8 mouse cellular contexts compared by ENCODE assay signal in genomic region chr4:152272449-152273049, GRCm38 (mm10). TPM values are rescaled to one million over a fixed set of nuclear protein-coding genes. Genes with fewer than 3 reads are reported as not detected.
DNase-seq lines count a peak whose midpoint lies in the region; ATAC-seq lines count a peak whose summit lies in the region.

No protein-coding gene starts in this region.

- intact Hi-C loops in heart, postnatal 10 days (cut with DNase I): no loop called here

- H3K9me3 ChIP-seq in embryonic facial prominence, embryonic 10.5 days: no peaks in the 10 kb centered on the region
- H3K9me3 ChIP-seq in limb, embryonic 10.5 days (replicated peaks): no peaks in the 10 kb centered on the region
- no peaks in the 10 kb centered on the region for H3K9me3 ChIP-seq in midbrain, embryonic 16.5 days (replicated peaks; ENCODE audit: control insufficient read depth, low read length, poor library complexity, severe bottlenecking)

- 0 out of 2 replicates have a peak overlapping the region, but pooled peaks have one; percentile 12 for H3K9ac ChIP-seq in midbrain, embryonic 16.5 days (ENCODE audit: low read depth, low read length)

- 24% methylated on average over 9 of the region's 9 CpGs for WGBS in embryonic facial prominence, embryonic 10.5 days
- 30% methylated on average over 9 of the region's 9 CpGs for WGBS in limb, embryonic 10.5 days
- WGBS in midbrain, embryonic 16.5 days: 30% methylated on average over 9 of the region's 9 CpGs

- peak overlapping the region; percentile 5; the same call in 1 of the 2 replicates for H3K4me3 ChIP-seq in embryonic facial prominence, embryonic 10.5 days
- 0 out of 2 replicates have a peak overlapping the region, but pooled peaks have one; percentile 71 for H3K4me3 ChIP-seq in limb, embryonic 10.5 days
- H3K4me3 ChIP-seq in midbrain, embryonic 16.5 days (ENCODE audit: low read depth, low read length): no peak overlapping the region

- peaks cover 72% of the 10 kb centered on the region for H3K4me1 ChIP-seq in embryonic facial prominence, embryonic 10.5 days
- peaks cover 55% of the 10 kb centered on the region for H3K4me1 ChIP-seq in limb, embryonic 10.5 days
- H3K4me1 ChIP-seq in midbrain, embryonic 16.5 days (ENCODE audit: control insufficient read depth, insufficient read depth, low read length): peaks cover 11% of the 10 kb centered on the region; the same call in 1 of the 2 replicates

- ATAC-seq in midbrain, embryonic 16.5 days: no peak

- no peaks in the 10 kb centered on the region; the same call in 1 of the 2 replicates for H3K36me3 ChIP-seq in embryonic facial prominence, embryonic 10.5 days (replicated peaks)
- no peaks in the 10 kb centered on the region for H3K36me3 ChIP-seq in limb, embryonic 10.5 days
- H3K36me3 ChIP-seq in midbrain, embryonic 16.5 days (ENCODE audit: control insufficient read depth, insufficient read depth, low read length): peaks cover 9% of the 10 kb centered on the region; the same call in 1 of the 2 replicates

- H3K27ac ChIP-seq in embryonic facial prominence, embryonic 10.5 days (replicated peaks): 0 out of 2 replicates have a peak overlapping the region, but pooled peaks have one; percentile 14
- peak overlapping the region; percentile 82; the same call in 1 of the 2 replicates for H3K27ac ChIP-seq in limb, embryonic 10.5 days
- H3K27ac ChIP-seq in midbrain, embryonic 16.5 days (ENCODE audit: low read length): 0 out of 2 replicates have a peak overlapping the region, but pooled peaks have one; percentile 5

- peaks cover 70% of the 10 kb centered on the region for H3K27me3 ChIP-seq in embryonic facial prominence, embryonic 10.5 days (replicated peaks; ENCODE audit: low read depth, poor library complexity, severe bottlenecking)
- peaks cover 64% of the 10 kb centered on the region for H3K27me3 ChIP-seq in limb, embryonic 10.5 days (ENCODE audit: low read depth, poor library complexity, severe bottlenecking)
- H3K27me3 ChIP-seq in midbrain, embryonic 16.5 days (ENCODE audit: control insufficient read depth, insufficient read depth, low read depth, low read length): peaks cover 12% of the 10 kb centered on the region

- DNase-seq in embryo, embryonic 10 days (ENCODE audit: low spot score): peak; percentile 58
- DNase-seq in embryo, embryonic 9.5 days (ENCODE audit: extremely low spot score): no peak
- peak; percentile 40 for DNase-seq in embryonic facial prominence, embryonic 10.5 days (ENCODE audit: low spot score)
- DNase-seq in heart, postnatal 10 days: peak; percentile 88
- no peak for DNase-seq in limb, embryonic 10.5 days (ENCODE audit: low spot score)
- no peak for DNase-seq in right cerebral cortex, postnatal 14 days
- DNase-seq in B cell, adult 2 months: no peak

- H3K4me2 ChIP-seq in midbrain, embryonic 16.5 days (ENCODE audit: low read length): no peak overlapping the region

RNA-seq across cellular contexts. Expression of gene Gpr153, which starts 1.5 kb away (rescaled TPM):
- polyA plus RNA-seq in embryonic facial prominence, embryonic 10.5 days (2016; fragmentation: Nextera tagmentation; extraction: Ambion mirVana): 2.7 and 4.0 TPM in 2 replicates
- 10 to 100 TPM; 30.2 to 31.3 TPM for total RNA-seq in heart, postnatal 10 days (2021)
- 1.4 and 3.0 TPM in 2 replicates for polyA plus RNA-seq in limb, embryonic 10.5 days (2016; fragmentation: Nextera tagmentation; extraction: Ambion mirVana)
- 13.8 and 16.2 TPM in 2 replicates for polyA plus RNA-seq in midbrain, embryonic 16.5 days (2015; fragmentation: Nextera tagmentation; extraction: Ambion mirVana)

RNA-seq across cellular contexts. Expression of gene Hes3, which starts 18.9 kb away (rescaled TPM):
- 0.10 and 2.3 TPM in 2 replicates for polyA plus RNA-seq in embryonic facial prominence, embryonic 10.5 days (2016; fragmentation: Nextera tagmentation; extraction: Ambion mirVana)
- total RNA-seq in heart, postnatal 10 days (2021): not detected
- polyA plus RNA-seq in limb, embryonic 10.5 days (2016; fragmentation: Nextera tagmentation; extraction: Ambion mirVana): not detected in 2 replicates
- polyA plus RNA-seq in midbrain, embryonic 16.5 days (2015; fragmentation: Nextera tagmentation; extraction: Ambion mirVana): 0.19 and 0.41 TPM in 2 replicates

RNA-seq across cellular contexts. Expression of gene Icmt, which starts 24.5 kb away (rescaled TPM):
- 29.5 and 30.2 TPM in 2 replicates for polyA plus RNA-seq in embryonic facial prominence, embryonic 10.5 days (2016; fragmentation: Nextera tagmentation; extraction: Ambion mirVana)
- total RNA-seq in heart, postnatal 10 days (2021): 10 to 100 TPM; 27.3 to 33.4 TPM
- 31.4 and 33.9 TPM in 2 replicates for polyA plus RNA-seq in limb, embryonic 10.5 days (2016; fragmentation: Nextera tagmentation; extraction: Ambion mirVana)
- 20.6 and 20.7 TPM in 2 replicates for polyA plus RNA-seq in midbrain, embryonic 16.5 days (2015; fragmentation: Nextera tagmentation; extraction: Ambion mirVana)

RNA-seq across cellular contexts. Expression of gene Rnf207, which starts 46.2 kb away (rescaled TPM):
- 1.3 and 2.3 TPM in 2 replicates for polyA plus RNA-seq in embryonic facial prominence, embryonic 10.5 days (2016; fragmentation: Nextera tagmentation; extraction: Ambion mirVana)
- total RNA-seq in heart, postnatal 10 days (2021): 100 to 1,000 TPM in 1 of 2 experiments, 10 to 100 TPM in 1; 95.9 to 112 TPM
- 0.70 and 1.1 TPM in 2 replicates for polyA plus RNA-seq in limb, embryonic 10.5 days (2016; fragmentation: Nextera tagmentation; extraction: Ambion mirVana)
- polyA plus RNA-seq in midbrain, embryonic 16.5 days (2015; fragmentation: Nextera tagmentation; extraction: Ambion mirVana): 6.4 and 9.5 TPM in 2 replicates

RNA-seq across cellular contexts. Expression of gene Rpl22, which starts 53.0 kb away (rescaled TPM):
- polyA plus RNA-seq in embryonic facial prominence, embryonic 10.5 days (2016; fragmentation: Nextera tagmentation; extraction: Ambion mirVana): 360 and 367 TPM in 2 replicates
- total RNA-seq in heart, postnatal 10 days (2021): 100 to 1,000 TPM; 283 to 290 TPM
- polyA plus RNA-seq in limb, embryonic 10.5 days (2016; fragmentation: Nextera tagmentation; extraction: Ambion mirVana): 352 and 417 TPM in 2 replicates
- polyA plus RNA-seq in midbrain, embryonic 16.5 days (2015; fragmentation: Nextera tagmentation; extraction: Ambion mirVana): 117 and 136 TPM in 2 replicates

Comparison
In these comparisons a context has a peak if more than half of its experiments do, and no peak if none do; other contexts are left out.
1. DNase-seq: peak in embryo, embryonic 10 days (single experiment), embryonic facial prominence, embryonic 10.5 days (single experiment) and heart, postnatal 10 days (2 of 2); none in embryo, embryonic 9.5 days (single experiment), limb, embryonic 10.5 days (single experiment), right cerebral cortex, postnatal 14 days (single experiment) and B cell, adult 2 months (0 of 2).
2. H3K27ac ChIP-seq: peak in every context shown above with its lines; median percentile 82 in limb, embryonic 10.5 days; 14 in embryonic facial prominence, embryonic 10.5 days; 5 in midbrain, embryonic 16.5 days.